Mouse (Mus musculus): Measurements from ENCODE around the gene Actr10.
A peak's percentile ranks its signal among the peaks of the same experiment; 100 is the strongest.

Gene Actr10

DNA sequence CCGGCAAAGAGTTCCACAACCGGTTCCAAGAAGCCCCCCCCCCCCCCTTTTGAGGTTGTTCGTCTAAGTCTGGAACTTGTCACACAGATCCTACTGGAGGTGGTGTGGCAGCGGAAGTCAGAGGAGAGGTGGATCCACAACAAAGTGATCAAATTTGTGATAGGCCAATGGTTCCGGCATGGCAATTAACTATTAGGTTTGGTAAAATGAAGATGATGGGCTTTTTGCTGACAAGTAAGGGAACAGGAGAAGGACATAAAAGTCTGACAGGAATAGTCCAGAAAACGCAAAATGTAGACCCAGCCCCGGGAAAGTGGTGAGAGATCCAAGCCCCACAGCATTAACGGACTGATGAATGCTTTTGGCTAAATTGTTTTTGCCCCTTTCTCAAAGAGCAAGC is 29.9 kb downstream of the Actr10 start:
- DNase-seq (ENCODE audit: low read depth, low spot score), result no peak

DNA sequence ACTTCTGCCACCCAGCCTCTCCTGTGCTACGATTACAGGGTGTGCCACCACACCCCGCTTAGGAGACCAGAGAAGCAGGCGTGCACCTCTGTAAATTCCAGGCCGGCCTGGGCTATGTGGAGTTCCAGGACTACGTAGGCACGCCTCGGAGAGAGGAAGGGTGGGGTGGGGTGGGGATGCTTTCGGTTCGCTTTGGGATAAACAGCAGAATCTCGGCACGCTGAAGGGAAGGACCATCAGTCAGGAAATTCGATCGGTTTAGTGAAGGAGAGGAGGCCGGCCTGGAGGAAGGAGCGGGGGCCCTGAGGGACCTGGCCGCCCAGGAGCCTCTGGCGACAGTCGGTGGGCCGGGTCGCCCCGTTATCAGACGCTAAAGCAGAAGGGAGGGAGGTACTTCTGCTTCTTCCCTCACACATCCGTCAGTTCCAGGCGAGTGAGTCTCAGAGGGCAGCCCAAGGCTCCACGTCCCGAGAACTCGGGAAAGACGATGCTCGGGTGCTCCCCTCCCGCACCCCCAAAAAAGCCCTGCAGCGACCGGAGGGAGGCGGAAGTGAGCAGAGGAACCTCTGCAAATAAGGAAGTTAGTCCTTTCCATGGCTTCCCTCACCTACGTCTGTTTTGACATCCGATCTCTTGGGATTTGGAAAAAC is 30.6 kb downstream of the Actr10 start:
- peak; percentile 92 for DNase-seq (ENCODE audit: low read depth, low spot score)

- peak; percentile 97 for DNase-seq (ENCODE audit: low read depth, low spot score)
Observed at GRCm38 (mm10) chr12:70968791-70969307, 31.2 kb downstream of the Actr10 start.

DNA sequence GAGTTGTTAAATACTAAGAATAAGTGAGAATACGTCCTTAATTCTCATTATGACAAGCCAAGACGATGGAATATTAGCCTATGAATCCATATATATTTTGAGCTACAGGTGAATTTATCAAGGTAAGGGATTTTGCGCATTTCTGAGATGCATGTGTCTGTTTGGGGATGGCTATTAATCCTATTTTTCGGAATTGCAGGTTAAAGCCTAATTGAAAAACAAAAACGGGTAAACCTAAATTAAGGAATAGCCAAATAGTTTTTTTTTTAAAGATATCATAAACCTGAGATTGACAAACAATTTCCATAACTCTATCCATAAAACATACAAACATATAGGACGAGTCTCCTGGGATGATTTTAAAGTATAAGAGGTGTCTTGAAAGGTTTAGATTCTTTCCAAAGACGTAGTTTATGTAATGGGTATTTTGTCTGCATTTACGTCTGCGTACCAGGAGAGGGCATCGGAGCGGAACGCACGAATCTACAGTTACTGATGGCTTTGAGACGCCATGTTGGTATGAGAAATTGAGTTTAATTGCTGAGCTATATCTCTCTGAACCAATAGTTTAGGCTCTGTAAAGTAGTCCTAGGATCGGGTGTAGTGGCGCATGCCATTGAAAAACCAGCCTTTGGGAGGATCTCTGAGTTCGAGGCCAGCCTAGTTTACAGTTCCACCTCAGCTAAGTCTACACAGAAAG is 32.0 kb downstream of the Actr10 start:
- peak; percentile 93 for DNase-seq (ENCODE audit: low read depth, low spot score)

GRCm38 (mm10) chr12:70973831-70974230 is 36.2 kb downstream of the Actr10 start:
- DNase-seq (ENCODE audit: low read depth, low spot score), result no peak

GRCm38 (mm10) chr12:70974441-70975266 is 37.0 kb downstream of the Actr10 start, which contains the start of gene Psma3:
Gene Psma3, plus strand, starts transcription at chr12:70974621.
- DNase-seq (ENCODE audit: low read depth, low spot score), result peak; percentile 97

GRCm38 (mm10) chr12:70975406-70975805 is 37.7 kb downstream of the Actr10 start:
- peak; percentile 44 for DNase-seq (ENCODE audit: low read depth, low spot score)

GRCm38 (mm10) chr12:70975891-70976290 is 38.2 kb downstream of the Actr10 start:
- peak; percentile 59 for DNase-seq (ENCODE audit: low read depth, low spot score)

GRCm38 (mm10) chr12:70978345-70978744 is 40.7 kb downstream of the Actr10 start:
- DNase-seq (ENCODE audit: low read depth, low spot score), result no peak

GRCm38 (mm10) chr12:70984855-70985550 is 47.3 kb downstream of the Actr10 start:
- no peak for DNase-seq (ENCODE audit: low read depth, low spot score)

GRCm38 (mm10) chr12:70997225-70997624 is 59.6 kb downstream of the Actr10 start:
- no peak for DNase-seq (ENCODE audit: low read depth, low spot score)

DNA sequence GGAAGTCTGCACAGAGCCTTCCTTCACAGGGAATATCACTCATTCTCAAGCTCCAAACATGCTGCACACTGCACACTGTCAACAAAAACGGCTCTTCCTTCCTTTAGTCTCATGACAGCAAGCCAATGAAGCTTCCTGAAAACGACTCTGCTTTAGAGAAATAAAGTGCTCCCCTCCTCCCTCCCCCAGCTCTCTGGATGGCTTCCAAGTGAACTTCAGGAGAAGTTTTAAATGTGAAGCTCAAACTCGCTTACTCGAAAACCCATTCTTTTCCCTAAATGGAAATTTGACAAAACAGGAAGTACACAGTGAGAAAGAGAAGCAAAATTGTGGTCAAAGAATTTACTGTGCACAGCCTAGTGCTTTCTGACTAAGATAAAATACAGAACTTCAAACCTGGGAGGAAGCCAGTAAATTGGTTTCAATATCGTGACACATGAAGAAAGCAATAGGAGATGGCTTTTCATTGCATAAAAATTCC is 61.8 kb downstream of the Actr10 start:
- DNase-seq (ENCODE audit: low read depth, low spot score), result peak; percentile 43

DNA sequence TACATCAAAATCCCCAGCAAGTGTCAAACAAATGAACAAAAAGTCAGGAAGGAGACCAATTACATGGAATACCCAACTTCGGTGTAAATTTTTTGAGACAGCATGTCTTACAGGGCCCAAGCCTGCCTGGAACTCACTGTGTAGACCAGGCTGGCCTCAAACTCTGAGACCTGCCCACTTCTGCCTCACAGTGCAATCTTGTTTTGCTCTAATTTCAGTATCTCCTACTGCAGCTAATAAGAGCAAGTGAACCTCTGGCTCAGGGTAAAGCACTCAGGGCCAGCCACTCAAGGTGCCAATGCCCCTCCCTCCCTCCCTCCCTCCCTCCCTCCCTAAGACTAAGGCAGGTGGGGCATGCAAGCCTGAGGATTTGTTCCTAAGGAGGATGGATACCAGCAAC is 62.7 kb downstream of the Actr10 start:
- DNase-seq (ENCODE audit: low read depth, low spot score), result no peak

- no peak for DNase-seq (ENCODE audit: low read depth, low spot score)
Observed at GRCm38 (mm10) chr12:71001456-71001855, 63.8 kb downstream of the Actr10 start.

- DNase-seq (ENCODE audit: low read depth, low spot score), result no peak
Observed at GRCm38 (mm10) chr12:71003760-71004426, 66.2 kb downstream of the Actr10 start.

- no peak for DNase-seq (ENCODE audit: low read depth, low spot score)
Observed at GRCm38 (mm10) chr12:71006141-71006540, 68.5 kb downstream of the Actr10 start.

DNA sequence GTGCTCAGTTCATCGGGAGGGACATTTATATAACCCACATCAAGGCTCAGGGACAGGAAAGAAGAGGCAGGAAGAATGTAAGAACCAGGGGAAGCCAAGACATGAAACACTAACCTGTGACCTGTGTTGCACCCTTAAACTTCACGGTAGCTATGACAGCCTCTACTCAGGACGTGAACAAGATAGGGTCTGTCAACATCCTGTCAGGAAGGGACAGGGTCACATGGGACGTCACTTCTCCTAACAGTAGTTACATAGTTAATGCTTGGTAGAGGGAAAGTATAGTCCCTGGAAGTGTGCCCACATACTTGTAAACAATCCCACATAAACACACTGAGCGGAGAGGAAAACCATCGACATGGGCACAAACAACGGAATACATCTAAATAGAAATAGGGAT is 69.2 kb downstream of the Actr10 start:
- no peak for DNase-seq (ENCODE audit: low read depth, low spot score)

DNA sequence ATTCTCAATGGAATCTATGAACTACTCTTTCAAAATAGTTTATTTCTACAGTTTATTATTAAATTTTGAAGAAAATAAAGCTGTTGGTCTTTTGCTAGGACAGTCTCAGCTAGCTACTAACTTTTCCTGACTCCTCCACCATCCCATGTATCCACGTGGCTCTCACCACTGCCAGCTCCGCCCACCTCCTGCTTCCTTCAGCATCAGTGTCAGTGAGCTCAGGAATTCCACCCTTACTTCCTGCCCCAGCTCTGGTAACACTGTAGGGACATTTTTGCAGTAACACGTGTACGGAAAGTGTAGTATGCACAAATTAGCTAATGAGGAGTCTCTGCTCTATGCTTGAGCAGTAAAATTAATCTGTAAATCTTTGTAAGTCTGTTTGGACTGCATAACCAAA is 72.1 kb downstream of the Actr10 start:
- peak; percentile 44 for DNase-seq (ENCODE audit: low read depth, low spot score)
